Mouse (Mus musculus) heart, embryonic 11.5 days (tissue): ENCODE data around the gene Zfp866. TPM values are rescaled to one million over a fixed set of nuclear protein-coding genes. Genes with fewer than 3 reads are reported as not detected.

Experiments
- ATAC-seq: fragments of 200-750 bp; cut with Nextera tagmentation; replicated peaks from 2 replicates; pipeline ENCODE4 v1.8.0; 2017; ENCODE audit warnings: moderate library complexity; ENCODE audit not compliant: insufficient number of reproducible peaks, low FRiP score, low TSS enrichment
- H3K27ac ChIP-seq: fragments of 300-500 bp; sonication (generic); 2 replicates; pipeline ENCODE4 v1.5.1; 2014; ENCODE audit warnings: mild to moderate bottlenecking, low read depth, low read length
- H3K27me3 ChIP-seq: fragments of 300-500 bp; sonication (generic); 2 replicates; pipeline ENCODE4 v1.6.1; 2014; ENCODE audit warnings: mild to moderate bottlenecking, low read length, mixed read lengths; ENCODE audit not compliant: control insufficient read depth, insufficient read depth
- H3K36me3 ChIP-seq: fragments of 300-500 bp; sonication (generic); 2 replicates; pipeline ENCODE4 v1.6.1; 2014; ENCODE audit warnings: mild to moderate bottlenecking, low read length, moderate library complexity, mixed read lengths; ENCODE audit not compliant: control insufficient read depth, insufficient read depth
- H3K4me1 ChIP-seq: fragments of 300-500 bp; sonication (generic); 2 replicates; pipeline ENCODE4 v1.6.1; 2014; ENCODE audit warnings: low read length; ENCODE audit not compliant: control insufficient read depth, insufficient read depth
- H3K4me2 ChIP-seq: fragments of 300-500 bp; sonication (generic); 2 replicates; pipeline ENCODE4 v1.6.1; 2014; ENCODE audit warnings: mild to moderate bottlenecking, moderate library complexity
- H3K4me3 ChIP-seq: fragments of 300-500 bp; sonication (generic); 2 replicates; pipeline ENCODE4 v1.5.1; 2014; ENCODE audit warnings: low read depth, low read length
- H3K9ac ChIP-seq: fragments of 300-500 bp; sonication (generic); 2 replicates; pipeline ENCODE4 v1.6.1; 2014; ENCODE audit warnings: mild to moderate bottlenecking, low read depth, low read length, moderate library complexity
- H3K9me3 ChIP-seq: fragments of 300-500 bp; sonication (generic); replicated peaks from 2 replicates; pipeline ENCODE4 v1.6.1; 2016; ENCODE audit warnings: low read length; ENCODE audit not compliant: control insufficient read depth
- WGBS: fragments of 180-500 bp; shearing (Covaris S2); extraction: QIAGEN DNeasy Blood & Tissue Kit; methylation state at CpG from one replicate; pipeline ENCODE4 v1.1.7; 2014; ENCODE audit not compliant: insufficient replicate concordance; 5-methylcytosine and 5-hydroxymethylcytosine counted together
- polyA plus RNA-seq: library from polyadenylated mRNA; unstranded; fragments of >200 nt; fragmentation: Nextera tagmentation; extraction: Ambion mirVana; gene quantifications from 2 replicates; pipeline ENCODE4 v1.2.1, GENCODE M21; 2014

Gene Zfp866
- polyA plus RNA-seq, 1 experiment from 2014 or later: 20.0 TPM

- Histone ChIP-seq H3K36me3 (peaks cover 33% of the 10 kb centered on the region), H3K27me3 (no peaks in the 10 kb centered on the region), H3K27ac (no peak overlapping the region), H3K9me3 (no peaks in the 10 kb centered on the region), H3K4me2 (no peak overlapping the region), H3K4me3 (no peak overlapping the region), H3K9ac (no peak overlapping the region), H3K4me1 (peaks cover 11% of the 10 kb centered on the region)
- no peak for ATAC-seq
- 89% methylated on average over 4 of the region's 4 CpGs for WGBS
Observed at GRCm38 (mm10) chr8:69793666-69794065, 2.7 kb upstream of the Zfp866 start.

GRCm38 (mm10) chr8:69791415-69792068, 564 bp upstream of the Zfp866 start:
- Histone ChIP-seq H3K27ac (peak overlapping the region; percentile 91), H3K4me3 (peak overlapping the region; percentile 93), H3K36me3 (peaks cover 14% of the 10 kb centered on the region), H3K4me2 (peak overlapping the region; percentile 78), H3K27me3 (no peaks in the 10 kb centered on the region), H3K9me3 (no peaks in the 10 kb centered on the region), H3K9ac (peak overlapping the region; percentile 84), H3K4me1 (peaks cover 11% of the 10 kb centered on the region)
- peak; percentile 58 for ATAC-seq
- under 1% methylated on average over 48 of the region's 48 CpGs for WGBS

- Histone ChIP-seq H3K9ac (peak overlapping the region; percentile 84; the same call in 1 of the 2 replicates), H3K4me2 (peak overlapping the region; percentile 72), H3K27ac (peak overlapping the region; percentile 91), H3K36me3 (peaks cover 6% of the 10 kb centered on the region), H3K4me3 (peak overlapping the region; percentile 93), H3K9me3 (no peaks in the 10 kb centered on the region), H3K4me1 (peaks cover 11% of the 10 kb centered on the region), H3K27me3 (no peaks in the 10 kb centered on the region)
- WGBS: 30% methylated on average over 11 of the region's 11 CpGs
- no peak for ATAC-seq
Observed at GRCm38 (mm10) chr8:69790364-69790763, 614 bp downstream of the Zfp866 start.

- H3K4me1 ChIP-seq: peaks cover 11% of the 10 kb centered on the region
- 60% methylated on average over 5 of the region's 5 CpGs for WGBS
- no peaks in the 10 kb centered on the region for H3K9me3 ChIP-seq
- H3K4me2 ChIP-seq: peak overlapping the region; percentile 72
- H3K9ac ChIP-seq: no peak overlapping the region
- peaks cover 2% of the 10 kb centered on the region; the same call in 1 of the 2 replicates for H3K36me3 ChIP-seq
- H3K27me3 ChIP-seq: no peaks in the 10 kb centered on the region
- peak overlapping the region; percentile 93; the same call in 1 of the 2 replicates for H3K4me3 ChIP-seq
- H3K27ac ChIP-seq: no peak overlapping the region
- no peak for ATAC-seq
Observed at GRCm38 (mm10) chr8:69789731-69790130, 1.2 kb downstream of the Zfp866 start.

GRCm38 (mm10) chr8:69789105-69789504, 1.9 kb downstream of the Zfp866 start:
- Histone ChIP-seq H3K36me3 (peaks cover under 1% of the 10 kb centered on the region; the same call in 1 of the 2 replicates), H3K27me3 (no peaks in the 10 kb centered on the region), H3K4me1 (peaks cover 11% of the 10 kb centered on the region), H3K9ac (no peak overlapping the region), H3K9me3 (no peaks in the 10 kb centered on the region), H3K27ac (no peak overlapping the region), H3K4me3 (no peak overlapping the region), H3K4me2 (no peak overlapping the region)
- WGBS: 76% methylated on average over 5 of the region's 5 CpGs
- ATAC-seq: no peak

- no peak overlapping the region for H3K27ac ChIP-seq
- H3K4me2 ChIP-seq: no peak overlapping the region
Observed at GRCm38 (mm10) chr8:69777111-69777510, 13.9 kb downstream of the Zfp866 start.

GRCm38 (mm10) chr8:69775149-69775534, 15.8 kb downstream of the Zfp866 start:
- H3K9me3 ChIP-seq: no peaks in the 10 kb centered on the region
- H3K27me3 ChIP-seq: no peaks in the 10 kb centered on the region
- H3K27ac ChIP-seq: no peak overlapping the region
- H3K36me3 ChIP-seq: no peaks in the 10 kb centered on the region
- 60% methylated on average over 2 of the region's 2 CpGs for WGBS
- ATAC-seq: no peak; the same call in 1 of the 2 replicates
- H3K4me1 ChIP-seq: peaks cover 15% of the 10 kb centered on the region
- no peak overlapping the region; the same call in 1 of the 2 replicates for H3K9ac ChIP-seq
- peak overlapping the region; percentile 57 for H3K4me2 ChIP-seq
- peak overlapping the region; percentile 85 for H3K4me3 ChIP-seq

More at GRCm38 (mm10) chr8:69777111-69777510, 13.9 kb downstream of the Zfp866 start:
- Histone ChIP-seq H3K4me1 (peaks cover 12% of the 10 kb centered on the region), H3K9me3 (no peaks in the 10 kb centered on the region), H3K9ac (no peak overlapping the region), H3K27me3 (no peaks in the 10 kb centered on the region), H3K4me3 (no peak overlapping the region), H3K36me3 (no peaks in the 10 kb centered on the region)
- ATAC-seq: no peak
- WGBS: 61% methylated on average over 11 of the region's 12 CpGs

- peak within 1 kb of the TSS; percentile 74 for H3K4me2 ChIP-seq
- H3K27ac ChIP-seq: peak within 1 kb of the TSS; percentile 99
- no peaks in the 10 kb centered on the region for H3K36me3 ChIP-seq
- H3K9me3 ChIP-seq: no peaks in the 10 kb centered on the region
- under 1% methylated on average over 41 of the region's 41 CpGs for WGBS
- H3K4me3 ChIP-seq: peak within 1 kb of the TSS; percentile 85
- H3K9ac ChIP-seq: peak within 1 kb of the TSS; percentile 99
- H3K4me1 ChIP-seq: peaks cover 15% of the 10 kb centered on the region
- no peaks in the 10 kb centered on the region for H3K27me3 ChIP-seq
- ATAC-seq: peak; percentile 98
Observed at GRCm38 (mm10) chr8:69774503-69775148, 16.4 kb downstream of the Zfp866 start, which contains the start of gene Gm20422. Gm20422 (minus strand) TSS chr8:69774886.
